Mouse (Mus musculus): ENCODE results near the gene Ipcef1.
"Not testable (repeated sequence)": the region's sequence is repeated elsewhere in the genome, so short reads cannot be mapped to it uniquely, and the experiment has no call there.

The Ipcef1 gene

GRCm38 (mm10) chr10:6889640-6890245, 162.5 kb downstream of the Ipcef1 start:
- DNase-seq (ENCODE audit: low spot score in 2 of 2) = no peak

GRCm38 (mm10) chr10:6885460-6885859, 166.8 kb downstream of the Ipcef1 start:
- no peak for DNase-seq (ENCODE audit: low spot score in 2 of 2)

- DNase-seq (ENCODE audit: low spot score in 2 of 2) = not testable (repeated sequence)
Observed at GRCm38 (mm10) chr10:6882041-6882440, 170.2 kb downstream of the Ipcef1 start.

GRCm38 (mm10) chr10:6878276-6878881, 173.9 kb downstream of the Ipcef1 start:
- no peak for DNase-seq (ENCODE audit: low spot score in 2 of 2)

GRCm38 (mm10) chr10:6873917-6874316, 178.4 kb downstream of the Ipcef1 start:
- DNase-seq (ENCODE audit: low spot score in 2 of 2) = no peak

- DNase-seq (ENCODE audit: low spot score in 2 of 2) = no peak
Observed at GRCm38 (mm10) chr10:6871418-6872072, 180.7 kb downstream of the Ipcef1 start.

GRCm38 (mm10) chr10:6855812-6856211, 196.5 kb downstream of the Ipcef1 start:
- no peak for DNase-seq (ENCODE audit: low spot score in 2 of 2)

GRCm38 (mm10) chr10:6848834-6849233, 203.4 kb downstream of the Ipcef1 start:
- DNase-seq (ENCODE audit: low spot score in 2 of 2) = no peak

GRCm38 (mm10) chr10:6848162-6848754, 204.0 kb downstream of the Ipcef1 start:
- no peak for DNase-seq (ENCODE audit: low spot score in 2 of 2)

GRCm38 (mm10) chr10:6846283-6846682, 206.0 kb downstream of the Ipcef1 start:
- DNase-seq (ENCODE audit: low spot score in 2 of 2) = no peak

- DNase-seq (ENCODE audit: low spot score in 2 of 2) = no peak
Observed at GRCm38 (mm10) chr10:6842225-6842624, 210.1 kb downstream of the Ipcef1 start.
